Mouse (Mus musculus) MEL (cell line): ENCODE measurements around the gene Ggt7. TPM values are rescaled to one million over a fixed set of nuclear protein-coding genes. Genes with fewer than 3 reads are reported as not detected.

Source experiments
- DNase-seq: peaks from one replicate; pipeline ENCODE4 v3.0.0; 2011; ENCODE audit warnings: low read depth, low spot score
- H3K27ac ChIP-seq: 2 replicates; pipeline ENCODE4 v1.5.1; 2012; ENCODE audit warnings: low read depth, mild to moderate bottlenecking, control low read depth, low read length, moderate library complexity; ENCODE audit not compliant: control insufficient read depth
- H3K27me3 ChIP-seq, 2 experiments: fragments of 150-350 bp in 1 of 2; sonication (generic) in 1 of 2; 2 replicates each; pipeline ENCODE4 v1.6.1; 2012; ENCODE audit warnings: low read length in 2 of 2, mild to moderate bottlenecking in 2 of 2, improper control_type of control experiment in 1 of 2, moderate library complexity in 1 of 2; ENCODE audit not compliant: insufficient read depth in 2 of 2, control insufficient read depth in 1 of 2
- H3K36me3 ChIP-seq, 2 experiments: 2 replicates each; pipeline ENCODE4 v1.6.1; 2012 to 2014; ENCODE audit warnings: low read length in 2 of 2, improper control_type of control experiment in 1 of 2, inconsistent platforms in 1 of 2, mild to moderate bottlenecking in 1 of 2; ENCODE audit not compliant: insufficient read depth in 2 of 2, control insufficient read depth in 1 of 2
- H3K4me1 ChIP-seq, 2 experiments: fragments of 150-350 bp in 1 of 2; sonication (generic) in 1 of 2; 2 replicates each; pipeline ENCODE4 v1.6.1; 2012; ENCODE audit warnings: low read length in 2 of 2, improper control_type of control experiment in 1 of 2, mild to moderate bottlenecking in 1 of 2; ENCODE audit not compliant: insufficient read depth in 2 of 2, control insufficient read depth in 1 of 2
- H3K4me3 ChIP-seq, 2 experiments: fragments of 150-350 bp in 1 of 2; sonication (generic) in 1 of 2; 2 replicates each; pipeline ENCODE4 v1.5.1; 2012; ENCODE audit warnings: low read depth in 2 of 2, low read length in 2 of 2, mild to moderate bottlenecking in 2 of 2, moderate library complexity in 2 of 2, control low read depth in 1 of 2, improper control_type of control experiment in 1 of 2; ENCODE audit not compliant: control insufficient read depth in 1 of 2, insufficient read depth in 1 of 2
- H3K79me2 ChIP-seq: 2 replicates; pipeline ENCODE4 v1.6.1; 2012; ENCODE audit warnings: mild to moderate bottlenecking, low read length, moderate library complexity; ENCODE audit not compliant: control insufficient read depth, poor library complexity, insufficient read depth
- H3K9ac ChIP-seq: 2 replicates; pipeline ENCODE4 v1.6.1; 2012; ENCODE audit warnings: low read depth, mild to moderate bottlenecking, control low read depth, low read length, moderate library complexity; ENCODE audit not compliant: control insufficient read depth, poor library complexity, severe bottlenecking
- H3K9me3 ChIP-seq: fragments of 150-350 bp; sonication (generic); replicated peaks from 2 replicates; pipeline ENCODE4 v1.6.1; 2012; ENCODE audit warnings: mild to moderate bottlenecking, low read length, improper control_type of control experiment, moderate library complexity; ENCODE audit not compliant: insufficient read depth
- BHLHE40 ChIP-seq: IDR thresholded peaks from 2 replicates; pipeline ENCODE4 v1.6.1; 2012; ENCODE audit warnings: low read depth, mild to moderate bottlenecking, inconsistent platforms, low read length, improper control_type of control experiment, borderline replicate concordance
- CHD2 ChIP-seq: IDR thresholded peaks from 2 replicates; pipeline ENCODE4 v1.6.1; 2011; ENCODE audit warnings: low read length, improper control_type of control experiment
- CTCF ChIP-seq, 3 experiments: IDR thresholded peaks in 2 of 3; conservative IDR thresholded peaks in 1 of 3; 2 replicates each; pipeline ENCODE4 v1.5.1; 2011 to 2012; ENCODE audit warnings: low read length in 3 of 3, low read depth in 2 of 3, mild to moderate bottlenecking in 2 of 3, improper control_type of control experiment in 1 of 3, inconsistent platforms in 1 of 3, mixed read lengths in 1 of 3, moderate library complexity in 1 of 3; ENCODE audit not compliant: control insufficient read depth in 1 of 3, insufficient read depth in 1 of 3, poor library complexity in 1 of 3, severe bottlenecking in 1 of 3
- E2F4 ChIP-seq: IDR thresholded peaks from 2 replicates; pipeline ENCODE4 v1.6.1; 2011; ENCODE audit warnings: low read depth, low read length, improper control_type of control experiment, borderline replicate concordance
- GABPA ChIP-seq: IDR thresholded peaks from 2 replicates; pipeline ENCODE4 v1.6.1; 2012; ENCODE audit warnings: low read depth, mild to moderate bottlenecking, inconsistent platforms, low read length, improper control_type of control experiment, moderate library complexity
- GATA1 ChIP-seq: IDR thresholded peaks from 2 replicates; pipeline ENCODE4 v1.6.1; 2011; ENCODE audit warnings: low read depth, low read length, improper control_type of control experiment
- HCFC1 ChIP-seq: IDR thresholded peaks from 2 replicates; pipeline ENCODE4 v1.6.1; 2012; ENCODE audit warnings: low read depth, mild to moderate bottlenecking, inconsistent platforms, low read length, improper control_type of control experiment, moderate library complexity
- KAT2A ChIP-seq: conservative IDR thresholded peaks from 2 replicates; pipeline ENCODE4 v1.6.1; 2012; ENCODE audit warnings: low read depth, low read length, improper control_type of control experiment, inconsistent platforms
- MAFK ChIP-seq: IDR thresholded peaks from 2 replicates; pipeline ENCODE4 v1.6.1; 2011; ENCODE audit warnings: low read depth, mild to moderate bottlenecking, low read length, improper control_type of control experiment, borderline replicate concordance
- MAX ChIP-seq: IDR thresholded peaks from 2 replicates; pipeline ENCODE4 v1.6.1; 2011; ENCODE audit warnings: low read length, improper control_type of control experiment
- MYB ChIP-seq: IDR thresholded peaks from 2 replicates; pipeline ENCODE4 v1.6.1; 2011; ENCODE audit warnings: mild to moderate bottlenecking, low read depth, low read length, improper control_type of control experiment
- MYC ChIP-seq: IDR thresholded peaks from 2 replicates; pipeline ENCODE4 v1.6.1; 2011; ENCODE audit warnings: low read depth, mild to moderate bottlenecking, low read length, improper control_type of control experiment, moderate library complexity
- NELFE ChIP-seq: IDR thresholded peaks from 2 replicates; pipeline ENCODE4 v1.6.1; 2011; ENCODE audit warnings: low read depth, low read length, improper control_type of control experiment
- NRF1 ChIP-seq: IDR thresholded peaks from 2 replicates; pipeline ENCODE4 v1.6.1; 2014; ENCODE audit warnings: low read depth, mild to moderate bottlenecking, inconsistent platforms, low read length, improper control_type of control experiment, moderate library complexity; ENCODE audit not compliant: poor library complexity, insufficient read depth, severe bottlenecking
- POLR2A ChIP-seq, 2 experiments: IDR thresholded peaks; 2 replicates each; pipeline ENCODE4 v1.6.1; 2011 to 2012; ENCODE audit warnings: low read length in 2 of 2, mild to moderate bottlenecking in 2 of 2, control low read depth in 1 of 2, improper control_type of control experiment in 1 of 2, low read depth in 1 of 2, moderate library complexity in 1 of 2; ENCODE audit not compliant: control insufficient read depth in 1 of 2, insufficient read depth in 1 of 2, poor library complexity in 1 of 2
- RCOR1 ChIP-seq: IDR thresholded peaks from 2 replicates; pipeline ENCODE4 v1.6.1; 2012; ENCODE audit warnings: low read depth, mild to moderate bottlenecking, inconsistent platforms, low read length, improper control_type of control experiment
- SIN3A ChIP-seq: IDR thresholded peaks from 2 replicates; pipeline ENCODE4 v1.6.1; 2012; ENCODE audit warnings: low read length, improper control_type of control experiment, inconsistent platforms
- TAL1 ChIP-seq: IDR thresholded peaks from 2 replicates; pipeline ENCODE4 v1.6.1; 2012; ENCODE audit warnings: mild to moderate bottlenecking, inconsistent platforms, low read length, moderate library complexity, mixed read lengths
- UBTF ChIP-seq: IDR thresholded peaks from 2 replicates; pipeline ENCODE4 v1.6.1; 2012; ENCODE audit warnings: low read depth, mild to moderate bottlenecking, inconsistent platforms, low read length, improper control_type of control experiment, moderate library complexity, borderline replicate concordance; ENCODE audit not compliant: insufficient read depth
- ZKSCAN1 ChIP-seq: IDR thresholded peaks from 2 replicates; pipeline ENCODE4 v1.6.1; 2012; ENCODE audit warnings: low read depth, mild to moderate bottlenecking, inconsistent platforms, low read length, improper control_type of control experiment, moderate library complexity
- ZNF384 ChIP-seq: IDR thresholded peaks from 2 replicates; pipeline ENCODE4 v1.6.1; 2012; ENCODE audit warnings: low read depth, mild to moderate bottlenecking, inconsistent platforms, low read length, improper control_type of control experiment
- polyA plus RNA-seq, 2 experiments: library from polyadenylated mRNA; stranded (reverse) in 1 of 2; unstranded in 1 of 2; fragments of >175 nt in 1 of 2; fragments of >200 nt in 1 of 2; gene quantifications; 2 replicates each; pipeline versions ENCODE4 v1.2.1 to v1.2.4; 2012; ENCODE audit warnings: low replicate concordance in 2 of 2, low read depth in 1 of 2; ENCODE audit not compliant: insufficient read length in 2 of 2, insufficient read depth in 1 of 2, missing spikeins in 1 of 2
- total RNA-seq: library from RNA; depleted of rRNA; stranded (reverse); fragments of 300-350 nt; gene quantifications from 2 replicates; pipeline ENCODE4 v1.2.3, GENCODE M21; 2012

Gene Ggt7
- total and polyA plus RNA-seq, 3 experiments, result 1.8 to 2.1 TPM; not detected in 1

GRCm38 (mm10) chr2:155505811-155506210 lies 12.2 kb downstream of the Ggt7 start:
- Histone ChIP-seq H3K4me1 (no peaks in the 10 kb centered on the region), H3K36me3 (no peaks in the 10 kb centered on the region), H3K4me3 (no peak overlapping the region), H3K9me3 (no peaks in the 10 kb centered on the region), H3K9ac (no peak overlapping the region), H3K27ac (no peak overlapping the region), H3K79me2 (no peaks in the 10 kb centered on the region), H3K27me3 (peaks cover 0 to 1% of the 10 kb centered on the region in 2 experiments; a peak in 2 of 4 replicates)
- no peak for DNase-seq
- TF ChIP-seq ZNF384 (no peak), GATA1 (no peak), HCFC1 (no peak), BHLHE40 (no peak), E2F4 (no peak)

- H3K4me3 ChIP-seq, result no peak overlapping the region
- TF ChIP-seq SIN3A (no peak), TAL1 (no peak), MAX (no peak), E2F4 (no peak), KAT2A (no peak), RCOR1 (no peak), NRF1 (no peak), CHD2 (no peak), MYC (no peak), HCFC1 (no peak), ZKSCAN1 (no peak), GABPA (no peak), MYB (no peak), MAFK (no peak), NELFE (no peak), POLR2A (IDR thresholded peaks at IDR 0.05; ENCODE audit: control insufficient read depth in 1 of 2, insufficient read depth in 1 of 2, low read depth in 1 of 2, low read length in 2 of 2, poor library complexity in 1 of 2) (no peak), CTCF (IDR thresholded peaks at IDR 0.05 in 2 of 3, conservative IDR thresholded peaks at IDR 0.05 in 1 of 3; ENCODE audit: control insufficient read depth in 1 of 3, insufficient read depth in 1 of 3, low read depth in 2 of 3, low read length in 3 of 3, poor library complexity in 1 of 3, severe bottlenecking in 1 of 3) (no peak), UBTF (no peak)
- TF ChIP-seq, all 39 proteins: peak for 0
Measured at GRCm38 (mm10) chr2:155504440-155505355, 13.3 kb downstream of the Ggt7 start.

More at GRCm38 (mm10) chr2:155504440-155505355, 13.3 kb downstream of the Ggt7 start:
- peaks cover 0 to 1% of the 10 kb centered on the region in 2 experiments; a peak in 2 of 4 replicates for H3K27me3 ChIP-seq
- H3K4me1 ChIP-seq, result no peaks in the 10 kb centered on the region
- no peak overlapping the region for H3K9ac ChIP-seq
- H3K79me2 ChIP-seq, result no peaks in the 10 kb centered on the region
- no peak overlapping the region for H3K27ac ChIP-seq
- no peaks in the 10 kb centered on the region for H3K36me3 ChIP-seq
- no peaks in the 10 kb centered on the region for H3K9me3 ChIP-seq
- DNase-seq, result no peak
